Mouse (Mus musculus): ENCODE data around the gene Opcml. TPM values are rescaled to one million over a fixed set of nuclear protein-coding genes. Genes with fewer than 3 reads are reported as not detected.

Opcml gene
- polyA plus RNA-seq, 1 experiment: not detected

DNA sequence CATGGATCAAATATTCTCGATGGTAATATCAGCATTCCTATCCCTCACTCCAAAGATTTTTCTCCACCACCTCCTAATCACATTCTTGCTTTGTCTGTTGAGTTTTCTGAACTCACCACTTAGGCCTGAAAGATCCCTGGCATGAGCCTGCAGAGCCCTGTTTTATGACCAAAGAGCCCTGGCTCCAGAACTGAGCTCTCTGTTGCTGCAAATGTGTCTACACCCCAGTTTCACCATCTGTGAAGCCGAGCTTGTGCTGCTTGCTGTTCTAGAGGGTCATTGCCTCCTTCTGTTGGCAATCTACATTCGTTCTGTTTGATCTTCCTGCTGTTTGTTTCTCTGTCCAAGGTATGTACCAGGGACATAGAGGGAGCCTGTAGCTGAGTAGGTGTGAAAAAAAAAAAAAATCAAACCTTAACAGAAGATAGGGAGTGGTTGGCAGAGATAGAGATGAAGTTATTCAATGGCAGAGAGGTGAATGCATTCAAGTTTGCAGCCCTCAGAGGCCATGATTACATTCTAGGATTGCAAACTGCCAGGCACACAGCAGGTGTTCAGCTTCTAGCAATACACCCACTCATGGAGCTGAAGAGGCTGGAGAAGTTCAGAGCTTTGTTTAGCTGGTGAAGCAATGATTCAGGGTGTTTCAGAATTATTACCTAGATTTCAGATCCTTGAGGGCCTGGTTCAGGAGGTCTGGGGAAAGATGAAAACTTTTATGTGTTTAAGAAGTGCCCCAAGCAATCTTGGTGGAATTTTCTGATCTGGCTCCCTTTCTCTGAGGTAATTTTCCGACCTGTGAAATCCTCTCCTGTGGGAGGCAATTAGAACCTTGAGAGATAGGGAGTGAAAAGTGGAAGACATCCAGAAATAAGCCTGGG lies 133.6 kb downstream of the Opcml start:
- TF ChIP-seq MYOD1 (IDR thresholded peaks at IDR 0.05; ENCODE audit: control insufficient read depth in 1 of 3, insufficient read length in 2 of 3, low read depth in 2 of 3): no peak
- no peak for TF ChIP-seq MAX (IDR thresholded peaks at IDR 0.05; ENCODE audit: low read depth)
- no peaks in the 10 kb centered on the region for H3K36me3 ChIP-seq (ENCODE audit: control insufficient read depth, insufficient read depth)
- no peaks in the 10 kb centered on the region for H3K79me2 ChIP-seq (ENCODE audit: control insufficient read depth, insufficient read depth)
- H3K4me2 ChIP-seq (ENCODE audit: low read depth): no peak overlapping the region
- no peak overlapping the region for H3ac ChIP-seq (ENCODE audit: control insufficient read depth, insufficient read length)
- no peaks in the 10 kb centered on the region for H3K27me3 ChIP-seq (ENCODE audit: control insufficient read depth, insufficient read depth, insufficient read length)
- H3K4me3 ChIP-seq: no peak overlapping the region

DNA sequence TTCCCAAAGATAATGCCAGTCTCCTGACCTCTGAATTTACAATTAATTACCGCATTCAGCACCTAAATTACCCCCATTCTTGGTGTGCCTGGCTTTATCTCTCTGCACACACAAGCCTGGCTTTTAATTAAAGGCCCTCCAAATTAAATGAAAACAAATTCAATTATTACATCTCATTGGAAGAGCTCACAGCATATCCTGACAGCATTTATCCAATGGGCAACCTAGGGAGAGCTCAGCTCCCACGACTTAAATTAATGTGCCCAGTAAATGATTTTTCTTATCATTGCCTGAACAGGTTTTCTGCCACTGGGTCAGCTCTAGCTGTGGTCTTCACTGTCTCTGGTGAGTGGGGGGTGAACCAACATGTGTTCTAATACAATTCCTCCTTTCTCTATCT lies 135.1 kb downstream of the Opcml start:
- Histone ChIP-seq H3ac (ENCODE audit: control insufficient read depth, insufficient read length) (no peak overlapping the region), H3K4me2 (ENCODE audit: low read depth) (no peak overlapping the region), H3K27me3 (ENCODE audit: control insufficient read depth, insufficient read depth, insufficient read length) (no peaks in the 10 kb centered on the region), H3K36me3 (ENCODE audit: control insufficient read depth, insufficient read depth) (no peaks in the 10 kb centered on the region), H3K79me2 (ENCODE audit: control insufficient read depth, insufficient read depth) (no peaks in the 10 kb centered on the region), H3K4me3 (no peak overlapping the region)
- no peak for TF ChIP-seq POLR2A (IDR thresholded peaks at IDR 0.05; ENCODE audit: insufficient read length, low read depth)
- no peak for TF ChIP-seq CEBPB (IDR thresholded peaks at IDR 0.05; ENCODE audit: insufficient read depth, poor library complexity, severe bottlenecking)
- no peak for TF ChIP-seq TCF3 (IDR thresholded peaks at IDR 0.05; ENCODE audit: insufficient read length, low read depth)
- TF ChIP-seq REST (IDR thresholded peaks at IDR 0.05; ENCODE audit: insufficient read depth, insufficient read length): no peak
- no peak for TF ChIP-seq TCF12 (IDR thresholded peaks at IDR 0.05; ENCODE audit: insufficient read depth, poor library complexity, severe bottlenecking)
- TF ChIP-seq USF1 (IDR thresholded peaks at IDR 0.05; ENCODE audit: low read depth): no peak
- no peak for TF ChIP-seq MYOG (IDR thresholded peaks at IDR 0.05; ENCODE audit: control insufficient read depth in 1 of 3, insufficient read depth in 1 of 3, insufficient read length in 2 of 3, low read depth in 2 of 3)
- TF ChIP-seq SRF (IDR thresholded peaks at IDR 0.05; ENCODE audit: control insufficient read depth, insufficient read length, low read depth): no peak
- TF ChIP-seq E2F4 (IDR thresholded peaks at IDR 0.05; ENCODE audit: insufficient read depth): no peak
- no peak for TF ChIP-seq MAX (IDR thresholded peaks at IDR 0.05; ENCODE audit: low read depth)

DNA sequence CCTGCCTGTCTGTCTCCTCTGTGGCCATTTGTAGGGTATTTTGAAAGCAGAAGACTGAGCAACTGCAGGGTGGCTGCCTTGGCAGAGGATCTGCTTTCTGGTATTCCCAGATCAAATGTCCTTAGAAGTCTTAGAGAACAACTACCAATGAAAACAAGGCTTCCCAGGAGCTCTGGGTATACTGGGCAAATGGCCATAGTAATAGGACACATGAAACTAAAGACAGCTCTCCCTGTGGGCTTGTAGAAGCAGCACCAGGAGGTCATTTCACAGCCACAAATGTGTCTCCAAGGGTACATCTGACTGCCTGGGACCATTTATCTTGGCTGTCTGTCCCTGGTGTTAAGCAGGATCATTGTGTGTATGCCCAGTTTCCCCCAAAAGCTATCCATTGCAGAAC lies 146.7 kb downstream of the Opcml start:
- H3K27me3 ChIP-seq (ENCODE audit: control insufficient read depth, insufficient read depth, insufficient read length): no peaks in the 10 kb centered on the region
- H3K4me2 ChIP-seq (ENCODE audit: low read depth): no peak overlapping the region
- H3K4me3 ChIP-seq: no peak overlapping the region
- H3K79me2 ChIP-seq (ENCODE audit: control insufficient read depth, insufficient read depth): no peaks in the 10 kb centered on the region
- H3ac ChIP-seq (ENCODE audit: control insufficient read depth, insufficient read length): no peak overlapping the region
- no peaks in the 10 kb centered on the region for H3K36me3 ChIP-seq (ENCODE audit: control insufficient read depth, insufficient read depth)
- TF ChIP-seq SRF (IDR thresholded peaks at IDR 0.05; ENCODE audit: control insufficient read depth, insufficient read length, low read depth): no peak
- no peak for TF ChIP-seq E2F4 (IDR thresholded peaks at IDR 0.05; ENCODE audit: insufficient read depth)
- no peak for TF ChIP-seq POLR2AphosphoS2 (IDR thresholded peaks at IDR 0.05; ENCODE audit: insufficient read length, low read depth)
- no peak for TF ChIP-seq TCF3 (IDR thresholded peaks at IDR 0.05; ENCODE audit: insufficient read length, low read depth)
- TF ChIP-seq POLR2A (IDR thresholded peaks at IDR 0.05; ENCODE audit: insufficient read length, low read depth): no peak
- no peak for TF ChIP-seq MAX (IDR thresholded peaks at IDR 0.05; ENCODE audit: low read depth)
- TF ChIP-seq REST (IDR thresholded peaks at IDR 0.05; ENCODE audit: insufficient read depth, insufficient read length): no peak
- TF ChIP-seq MYOG (IDR thresholded peaks at IDR 0.05; ENCODE audit: control insufficient read depth in 1 of 3, insufficient read depth in 1 of 3, insufficient read length in 2 of 3, low read depth in 2 of 3): no peak
- TF ChIP-seq CEBPB (IDR thresholded peaks at IDR 0.05; ENCODE audit: insufficient read depth, poor library complexity, severe bottlenecking): no peak
- no peak for TF ChIP-seq USF1 (IDR thresholded peaks at IDR 0.05; ENCODE audit: low read depth)
- no peak for TF ChIP-seq MYOD1 (IDR thresholded peaks at IDR 0.05; ENCODE audit: control insufficient read depth in 1 of 3, insufficient read length in 2 of 3, low read depth in 2 of 3)
- TF ChIP-seq TCF12 (IDR thresholded peaks at IDR 0.05; ENCODE audit: insufficient read depth, poor library complexity, severe bottlenecking): no peak

DNA sequence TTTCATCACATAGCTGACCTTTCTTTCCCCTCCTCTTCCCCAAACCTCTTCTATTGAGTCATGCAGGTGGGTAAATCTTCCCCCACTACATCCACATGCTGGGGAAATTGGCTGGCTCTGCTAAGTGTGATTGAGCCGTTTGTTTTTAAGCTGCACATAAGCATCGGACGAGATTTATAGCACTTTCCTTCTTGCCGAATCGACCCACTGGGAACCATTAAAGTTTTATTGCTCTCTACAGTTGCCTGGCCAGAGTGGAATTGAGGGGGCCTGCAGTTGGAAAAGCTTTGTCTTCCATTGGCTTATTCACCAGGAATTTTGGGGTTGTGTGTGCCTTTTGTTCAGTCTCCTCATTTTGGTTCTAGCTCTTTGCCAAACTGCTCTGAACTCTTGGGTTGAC lies 147.1 kb downstream of the Opcml start:
- Histone ChIP-seq H3K4me2 (ENCODE audit: low read depth) (no peak overlapping the region), H3K79me2 (ENCODE audit: control insufficient read depth, insufficient read depth) (no peaks in the 10 kb centered on the region), H3ac (ENCODE audit: control insufficient read depth, insufficient read length) (no peak overlapping the region), H3K4me3 (no peak overlapping the region), H3K36me3 (ENCODE audit: control insufficient read depth, insufficient read depth) (no peaks in the 10 kb centered on the region), H3K27me3 (ENCODE audit: control insufficient read depth, insufficient read depth, insufficient read length) (no peaks in the 10 kb centered on the region)
- TF ChIP-seq TCF12 (IDR thresholded peaks at IDR 0.05; ENCODE audit: insufficient read depth, poor library complexity, severe bottlenecking): no peak
- no peak for TF ChIP-seq CEBPB (IDR thresholded peaks at IDR 0.05; ENCODE audit: insufficient read depth, poor library complexity, severe bottlenecking)
- TF ChIP-seq USF1 (IDR thresholded peaks at IDR 0.05; ENCODE audit: low read depth): no peak
- TF ChIP-seq MYOG (IDR thresholded peaks at IDR 0.05; ENCODE audit: control insufficient read depth in 1 of 3, insufficient read depth in 1 of 3, insufficient read length in 2 of 3, low read depth in 2 of 3): no peak
- TF ChIP-seq POLR2A (IDR thresholded peaks at IDR 0.05; ENCODE audit: insufficient read length, low read depth): no peak
- TF ChIP-seq E2F4 (IDR thresholded peaks at IDR 0.05; ENCODE audit: insufficient read depth): no peak
- no peak for TF ChIP-seq REST (IDR thresholded peaks at IDR 0.05; ENCODE audit: insufficient read depth, insufficient read length)
- no peak for TF ChIP-seq TCF3 (IDR thresholded peaks at IDR 0.05; ENCODE audit: insufficient read length, low read depth)
- TF ChIP-seq POLR2AphosphoS2 (IDR thresholded peaks at IDR 0.05; ENCODE audit: insufficient read length, low read depth): no peak
- no peak for TF ChIP-seq MAX (IDR thresholded peaks at IDR 0.05; ENCODE audit: low read depth)
- no peak for TF ChIP-seq SRF (IDR thresholded peaks at IDR 0.05; ENCODE audit: control insufficient read depth, insufficient read length, low read depth)
- no peak for TF ChIP-seq MYOD1 (IDR thresholded peaks at IDR 0.05; ENCODE audit: control insufficient read depth in 1 of 3, insufficient read length in 2 of 3, low read depth in 2 of 3)
